Mouse (Mus musculus) hematopoietic stem cell, adult 5-6 weeks (primary cell): ENCODE measurements around the gene Ptpre. TPM values are rescaled to one million over a fixed set of nuclear protein-coding genes. Genes with fewer than 3 reads are reported as not detected.

ENCODE experiments used
- ATAC-seq, 2 experiments: fragments of 125-278 bp in 1 of 2; replicated peaks in 1 of 2; 2 replicates each; pipeline ENCODE4 v1.8.0; 2016 to 2017; ENCODE audit warnings: inconsistent platforms in 2 of 2, mild to moderate bottlenecking in 2 of 2, moderate number of reproducible peaks in 2 of 2, low read depth in 1 of 2, moderate TSS enrichment in 1 of 2; ENCODE audit not compliant: low FRiP score in 2 of 2, poor library complexity in 2 of 2, severe bottlenecking in 2 of 2, insufficient read depth in 1 of 2, low TSS enrichment in 1 of 2
- total RNA-seq: library from RNA; stranded (forward); fragments of 172-1452, 232-1000 nt; gene quantifications from 2 replicates; pipeline ENCODE4 v1.2.3, GENCODE M21; 2017

Ptpre gene
- total RNA-seq, 1 experiment from 2014 or later: 106 TPM

DNA sequence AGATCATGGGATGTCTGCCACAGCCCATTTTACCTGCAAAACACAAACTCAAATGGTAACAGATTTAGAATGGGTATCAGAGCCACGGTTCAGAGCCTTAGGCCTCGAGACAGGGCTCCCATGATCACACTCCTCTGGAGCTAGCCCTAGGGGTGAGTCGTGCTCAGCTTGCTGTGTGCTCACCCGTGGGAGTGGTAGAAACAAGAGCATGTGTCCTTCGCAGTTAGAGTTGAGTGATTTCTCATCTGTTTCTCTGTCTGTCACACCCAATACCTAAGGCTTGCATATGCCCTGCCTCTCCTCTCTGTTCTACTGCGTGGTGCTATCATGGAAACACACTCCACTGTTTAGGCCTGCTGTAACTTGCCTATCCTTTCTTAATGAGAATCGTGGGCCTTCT lies 75.5 kb downstream of the Ptpre start:
- no peak for ATAC-seq

DNA sequence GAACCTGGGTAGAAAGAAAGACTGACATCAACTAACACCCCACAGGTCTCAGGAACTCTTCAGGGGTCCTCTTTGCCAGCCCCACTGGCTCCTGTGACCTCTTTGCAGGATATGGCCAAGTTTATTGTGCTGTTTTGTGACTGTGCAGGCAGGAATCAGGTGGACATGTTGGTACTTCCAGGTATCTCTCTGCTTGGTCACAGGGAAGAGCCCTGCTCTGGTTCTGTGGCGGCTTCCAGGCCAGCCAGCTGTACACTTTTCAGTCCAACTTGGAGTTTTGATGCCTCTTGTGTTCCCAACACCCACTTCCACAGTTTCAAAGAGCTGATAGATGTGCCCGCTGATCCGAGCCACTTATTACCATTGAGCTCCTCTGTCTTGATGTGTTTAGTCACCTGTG lies 76.1 kb downstream of the Ptpre start:
- ATAC-seq: no peak

DNA sequence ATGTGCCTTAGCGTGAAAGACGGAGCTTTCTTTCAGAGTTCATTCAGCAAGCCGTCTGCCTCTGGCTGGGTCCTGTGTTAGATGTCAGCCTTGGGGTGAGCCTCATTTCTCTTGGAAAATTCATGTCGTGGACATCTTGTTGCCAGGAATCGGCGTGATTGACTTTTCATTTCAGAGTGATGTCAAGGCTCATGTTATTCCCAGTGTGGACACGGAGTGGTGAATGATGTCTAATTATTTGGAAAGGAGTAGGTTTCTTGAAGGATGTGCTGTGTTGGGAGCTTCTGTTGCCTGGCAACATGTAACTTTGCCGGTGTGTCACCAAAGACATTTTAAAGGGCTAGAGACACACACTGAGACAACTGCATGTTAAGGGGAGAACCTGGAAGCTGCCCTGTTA lies 77.6 kb downstream of the Ptpre start:
- no peak for ATAC-seq

DNA sequence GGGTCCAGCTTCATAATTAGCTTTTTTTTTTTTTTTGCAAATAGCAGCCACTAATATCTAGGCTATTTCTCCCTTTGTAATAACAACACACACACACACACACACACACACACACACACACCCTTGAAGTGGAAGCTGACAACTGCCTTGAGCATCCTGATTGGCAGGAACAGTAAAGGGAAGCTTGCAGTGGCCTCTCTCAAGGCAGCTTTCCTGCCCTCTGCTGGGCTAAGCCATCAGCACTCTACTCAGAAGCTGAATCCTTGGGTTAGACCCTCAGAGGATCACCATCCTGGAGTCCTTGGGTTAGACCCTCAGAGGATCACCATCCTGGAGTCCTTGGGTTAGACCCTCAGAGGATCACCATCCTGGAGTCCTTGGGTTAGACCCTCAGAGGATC lies 79.2 kb downstream of the Ptpre start:
- peak; percentile 59; a peak in 2 of 4 replicates for ATAC-seq

DNA sequence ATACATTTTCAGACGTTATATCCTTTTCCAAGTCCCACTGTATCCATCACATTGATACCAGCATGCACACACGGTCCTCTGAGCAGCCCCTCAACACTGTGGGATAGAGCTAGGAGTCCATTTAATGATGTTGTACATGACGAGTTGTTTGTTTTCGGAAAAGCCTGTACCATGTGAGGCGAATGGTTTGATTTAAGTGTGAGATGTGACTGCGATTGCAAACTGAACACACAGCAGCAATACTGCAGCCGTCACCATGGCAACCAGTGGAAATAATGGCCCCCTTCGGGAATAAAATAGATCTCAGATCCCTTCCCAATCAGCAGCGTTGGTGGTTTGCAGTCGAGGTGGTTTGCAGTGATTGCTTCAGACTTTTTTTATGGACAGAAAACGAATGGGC lies 80.5 kb downstream of the Ptpre start:
- ATAC-seq: no peak

DNA sequence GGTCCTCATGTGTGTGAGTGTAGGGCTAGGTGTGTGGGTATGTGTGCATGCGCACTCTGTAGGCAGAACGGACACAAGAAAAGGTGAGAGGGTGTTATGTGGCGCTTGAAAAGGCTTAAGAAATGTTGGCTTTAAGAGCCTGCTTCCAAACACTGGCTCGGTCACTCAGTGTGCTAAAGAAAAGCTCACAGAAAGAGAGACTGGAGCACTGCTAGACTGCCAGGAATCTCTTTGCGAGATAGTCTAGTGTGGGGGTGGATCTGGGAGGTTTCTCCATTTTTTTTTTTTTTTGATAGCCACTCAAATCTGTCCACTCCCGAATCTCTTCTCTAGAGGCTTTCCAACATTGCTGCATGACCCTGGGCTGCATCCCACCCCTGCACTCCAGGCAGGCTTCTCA lies 84.4 kb downstream of the Ptpre start:
- no peak for ATAC-seq

DNA sequence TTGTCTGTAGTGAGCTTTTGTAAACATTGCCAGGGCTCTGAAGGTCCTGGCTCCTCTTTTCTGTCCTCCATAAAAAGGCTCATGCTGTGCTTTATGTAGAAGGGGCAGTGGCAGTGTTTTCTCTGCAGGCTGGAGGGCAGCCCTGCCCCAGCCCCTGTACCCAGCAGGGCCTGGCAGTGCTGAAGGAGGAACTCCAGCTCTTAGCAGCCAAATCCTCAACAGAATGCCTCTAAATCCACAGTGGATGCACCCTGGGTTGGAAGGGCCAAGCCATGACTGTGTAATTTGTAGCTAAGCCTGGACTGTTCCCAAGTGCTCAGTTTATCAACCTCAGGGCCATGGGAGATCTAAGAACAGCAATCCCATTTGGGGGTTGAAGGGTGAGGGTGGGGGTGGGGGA lies 85.0 kb downstream of the Ptpre start:
- peak; percentile 15 to 22; a peak in 1 of 4 replicates for ATAC-seq

DNA sequence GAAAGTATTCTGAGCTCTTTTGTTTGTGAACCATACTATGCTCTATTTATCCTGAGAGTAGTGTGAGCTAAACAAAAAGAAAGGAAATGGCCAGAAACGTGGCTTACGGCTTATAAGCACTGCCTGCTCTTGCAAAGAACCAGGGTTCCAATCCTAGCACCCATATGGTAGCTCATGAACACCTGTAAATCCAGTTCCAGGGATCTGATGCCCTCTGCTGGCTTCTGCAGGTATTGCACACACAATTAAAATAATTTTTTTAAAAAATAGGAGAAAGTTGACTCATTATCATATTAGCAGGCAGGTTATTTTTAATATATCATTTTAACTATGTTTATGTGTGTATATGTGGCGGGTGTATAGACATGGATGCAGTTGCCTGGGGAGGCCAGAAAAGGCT lies 87.6 kb downstream of the Ptpre start:
- ATAC-seq: no peak

DNA sequence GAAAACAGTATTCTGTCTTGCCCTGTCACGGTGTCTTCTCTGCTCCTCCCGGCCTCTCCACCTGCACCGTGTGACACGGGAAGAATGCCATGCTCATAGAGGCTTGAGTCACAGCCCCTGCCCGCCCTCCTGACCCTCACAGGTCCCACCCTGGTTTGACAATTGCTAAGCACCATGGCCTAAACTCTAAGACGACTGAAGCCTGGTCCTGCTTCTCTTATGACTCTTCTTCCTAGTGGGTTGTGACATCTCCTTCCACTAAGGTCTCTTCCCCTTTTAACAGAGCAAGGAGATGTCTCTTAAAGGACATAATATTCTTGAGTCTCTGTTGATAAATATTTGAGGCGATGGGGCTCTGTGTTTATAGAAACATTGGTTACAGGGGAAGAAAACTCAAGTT lies 91.1 kb downstream of the Ptpre start:
- no peak; a peak in 1 of 4 replicates for ATAC-seq

DNA sequence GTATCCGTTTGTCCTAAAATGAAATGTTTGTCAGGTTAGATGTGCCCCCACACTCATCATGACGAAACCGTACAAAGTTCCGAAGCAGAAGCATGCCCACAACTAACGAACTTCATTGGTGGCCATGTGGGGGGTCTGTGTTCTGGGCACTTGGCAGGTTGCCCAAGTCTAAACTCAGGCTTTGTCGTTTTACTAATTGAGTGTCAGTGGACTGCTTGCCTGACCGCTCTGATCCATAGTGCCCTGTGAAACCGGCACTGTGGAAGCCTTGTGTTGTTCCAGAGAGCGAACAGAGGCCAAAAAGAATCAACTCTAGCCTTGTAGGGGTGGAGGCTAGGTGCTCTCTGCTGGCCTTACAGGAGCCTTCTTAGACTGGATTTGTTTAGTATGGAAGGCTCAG lies 91.7 kb downstream of the Ptpre start:
- ATAC-seq: no peak

DNA sequence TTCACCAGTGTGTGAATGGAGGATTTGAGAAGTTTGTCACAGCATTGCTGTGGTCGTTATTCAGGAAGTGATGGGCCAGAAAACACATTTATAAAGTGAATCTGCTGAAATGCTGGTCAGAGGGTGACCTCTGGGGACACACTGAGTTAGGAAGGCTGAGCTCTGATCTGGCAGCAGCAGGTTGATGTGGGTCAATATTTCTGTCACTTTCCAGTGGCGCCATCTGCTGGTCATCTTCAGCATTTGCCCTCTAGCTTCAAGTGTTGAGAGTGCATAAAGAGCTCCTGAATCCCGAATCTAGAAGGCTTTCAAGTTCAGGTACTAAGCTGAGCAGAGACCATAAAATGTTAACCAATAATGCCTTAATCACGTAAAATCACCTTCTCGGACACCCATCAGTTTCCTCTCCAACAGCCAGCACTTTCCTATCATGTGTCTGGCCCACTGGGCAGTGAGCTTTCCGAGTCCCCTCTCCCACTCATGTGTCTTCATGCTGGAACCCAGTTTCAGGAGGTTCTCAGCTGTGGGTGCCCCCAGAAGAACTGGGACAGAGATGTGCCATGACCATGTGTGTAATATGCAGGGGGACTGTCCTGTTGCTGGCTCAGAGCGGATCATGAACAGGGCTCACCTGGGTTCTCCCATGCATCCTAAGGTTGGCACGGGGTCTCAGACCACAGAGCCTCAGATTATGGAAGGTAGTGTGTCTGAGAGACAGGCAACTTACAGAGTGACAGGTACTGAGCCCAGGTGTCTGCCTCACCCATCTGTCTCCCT lies 94.7 kb downstream of the Ptpre start:
- peak; percentile 44 to 75; a peak in 2 of 4 replicates for ATAC-seq

DNA sequence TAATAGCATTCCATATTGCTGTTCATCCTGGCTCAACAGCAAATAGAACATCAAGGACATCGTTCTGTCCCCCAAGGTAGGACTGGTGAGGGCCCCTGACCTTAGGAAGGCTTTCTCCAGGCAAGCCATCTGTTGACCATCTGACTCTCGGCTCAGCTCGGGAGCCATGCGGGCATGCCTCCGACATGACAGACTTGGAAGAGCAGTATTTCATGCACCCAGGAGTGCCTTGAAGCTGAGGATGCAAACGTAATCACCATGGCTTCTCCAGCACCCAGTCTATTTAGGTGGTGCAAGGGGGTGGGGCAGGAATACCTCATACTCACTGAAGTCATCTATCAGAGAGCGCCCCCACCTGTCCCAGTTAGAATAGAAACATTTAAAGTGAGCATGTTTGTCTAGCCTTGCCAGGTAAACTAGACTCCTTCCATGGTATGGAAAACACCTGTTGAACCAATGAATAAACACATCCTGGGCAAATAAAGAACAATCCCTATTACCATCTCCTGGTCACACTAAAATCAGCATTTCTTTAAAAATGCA lies 95.5 kb downstream of the Ptpre start:
- ATAC-seq: no peak

DNA sequence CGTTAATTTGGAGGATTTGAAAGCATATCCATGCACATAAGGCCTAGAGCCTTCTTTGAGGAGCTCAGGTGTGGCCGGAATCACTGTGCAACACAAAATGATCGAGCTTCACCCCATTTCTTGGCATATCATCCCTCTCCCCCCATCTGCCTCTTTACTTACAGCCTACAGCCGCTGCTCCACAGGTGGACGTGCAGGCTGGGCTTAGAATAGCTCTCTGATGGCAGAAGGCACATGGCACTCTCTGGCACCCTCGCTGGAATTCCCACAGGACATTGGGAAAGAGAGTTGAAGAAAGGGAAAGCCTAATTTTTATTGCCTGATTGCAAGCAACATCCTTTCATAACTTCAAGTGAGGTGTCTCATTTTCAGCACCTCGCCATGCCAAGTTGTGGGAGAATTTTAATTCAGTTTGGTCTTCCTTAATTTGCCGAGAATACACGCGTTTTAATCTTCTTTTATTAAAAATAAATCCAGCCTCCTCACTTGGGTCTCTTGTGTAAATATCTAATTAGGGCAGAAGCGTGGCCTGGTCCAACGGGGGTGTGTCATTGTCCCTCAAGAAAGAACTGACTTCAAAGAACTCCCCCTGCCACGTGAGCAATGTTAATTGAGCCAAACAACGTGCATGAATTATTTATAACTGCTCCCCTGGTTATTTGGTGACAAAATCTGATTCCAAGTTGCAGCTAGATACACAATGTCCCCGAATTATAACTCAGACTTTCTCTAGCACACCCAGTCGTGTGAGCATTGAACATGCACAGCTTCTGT lies 97.8 kb downstream of the Ptpre start:
- no peak for ATAC-seq

DNA sequence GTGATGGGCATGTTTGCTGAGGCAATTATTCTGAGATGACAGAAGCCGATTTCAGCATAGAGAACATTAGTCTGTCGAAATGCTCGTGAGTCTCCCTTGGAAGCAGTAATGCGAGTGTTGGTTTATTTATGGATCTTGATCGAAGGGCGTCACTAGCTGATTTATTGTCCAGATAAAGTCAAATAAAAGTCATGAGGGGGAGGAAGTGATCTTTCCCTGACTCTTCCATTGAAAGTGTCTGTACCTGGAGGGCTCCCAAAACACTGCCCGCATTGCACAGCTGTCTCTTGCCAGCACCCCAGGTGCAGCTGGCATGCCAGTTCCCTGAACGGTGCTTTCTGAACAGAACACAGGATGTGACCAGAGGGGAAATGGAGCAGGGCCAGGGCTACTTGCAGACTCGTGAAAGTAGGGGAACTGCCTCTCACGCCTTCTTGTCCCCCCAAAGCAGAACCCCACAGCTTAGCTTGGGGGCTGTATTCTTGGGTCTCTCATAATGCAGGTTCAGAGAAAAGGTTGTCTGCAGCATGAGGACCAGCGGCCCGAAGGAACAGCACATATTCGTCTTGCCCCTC lies 100.2 kb downstream of the Ptpre start:
- ATAC-seq: peak; percentile 44 to 56

DNA sequence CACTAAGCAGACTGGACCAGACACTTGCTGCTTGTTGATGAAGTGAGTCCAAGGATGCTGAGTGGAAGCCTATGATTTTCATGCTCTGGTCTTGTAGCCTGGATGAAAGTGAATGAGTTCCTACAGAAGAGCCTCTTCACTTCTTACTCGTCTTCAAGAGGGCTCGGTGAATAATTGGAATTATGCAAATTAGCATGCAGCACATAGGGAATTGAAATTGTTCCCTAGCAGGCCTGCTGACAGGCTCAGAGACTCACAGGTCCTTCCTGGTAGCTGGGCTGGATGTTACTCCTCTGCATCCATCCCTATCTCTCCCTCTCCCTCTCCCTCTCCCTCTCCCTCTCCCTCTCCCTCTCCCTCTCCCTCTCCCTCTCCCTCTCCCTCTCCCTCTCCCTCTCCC lies 102.1 kb downstream of the Ptpre start:
- ATAC-seq: no peak

DNA sequence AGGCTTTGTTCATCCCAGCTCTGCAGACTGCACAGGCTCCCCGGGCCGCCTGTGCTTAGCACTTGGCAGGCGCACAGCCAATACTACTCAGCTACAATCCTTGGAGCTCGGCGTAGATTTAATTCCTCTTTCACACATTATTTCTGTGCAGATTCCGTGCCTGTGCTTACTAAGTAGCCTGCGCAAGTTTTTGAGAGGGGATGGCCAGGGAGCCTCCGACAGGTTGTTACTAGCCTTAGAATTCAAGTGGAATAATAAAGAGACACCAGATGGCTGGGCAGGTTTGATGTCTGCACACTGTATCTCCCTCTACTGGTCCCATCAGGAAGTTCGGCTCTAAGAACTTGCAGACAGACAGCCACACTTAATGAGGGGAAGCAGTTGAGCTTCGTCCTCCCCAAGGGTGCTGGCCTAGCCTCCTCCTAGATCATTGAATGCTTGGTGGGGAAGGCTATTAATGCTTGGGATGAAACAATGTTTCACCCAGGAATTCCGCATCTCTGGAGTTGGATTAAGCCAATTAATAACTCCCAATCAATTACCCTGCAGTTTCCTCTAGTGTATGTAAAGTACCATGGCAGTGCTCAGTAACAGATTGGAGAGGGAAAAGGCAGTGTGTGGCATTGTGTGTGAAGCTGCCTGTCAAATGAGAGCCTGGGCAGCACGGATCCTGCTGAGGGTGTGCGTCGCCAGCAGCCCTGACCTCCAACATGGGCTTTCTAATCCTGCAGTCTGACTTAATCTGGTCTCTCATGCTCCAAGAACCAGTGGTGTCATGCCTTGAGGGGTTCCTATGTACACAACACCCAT lies 104.6 kb downstream of the Ptpre start:
- ATAC-seq: peak; percentile 40 to 42; a peak in 1 of 4 replicates

DNA sequence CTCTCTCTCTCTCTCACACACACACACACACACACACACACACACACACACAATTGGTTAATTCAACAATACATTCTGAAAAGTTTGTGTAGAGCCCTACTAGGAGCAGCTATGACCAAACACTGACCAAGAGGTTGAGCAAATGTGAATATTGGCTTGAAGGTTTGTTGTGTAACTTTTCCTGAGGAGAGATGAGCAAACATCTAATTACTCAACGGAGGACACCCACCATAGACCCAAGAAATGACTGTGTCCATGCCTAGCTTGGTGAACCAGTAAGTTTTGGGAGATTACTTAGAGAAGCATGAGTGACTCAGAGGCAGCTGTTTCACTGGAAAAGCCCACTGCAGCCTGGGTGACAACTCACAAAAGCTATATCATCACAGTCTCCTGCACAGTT lies 107.2 kb downstream of the Ptpre start:
- ATAC-seq: no peak; a peak in 1 of 4 replicates
